17 mouse cellular contexts compared by ENCODE assay signal in the genomic region with DNA sequence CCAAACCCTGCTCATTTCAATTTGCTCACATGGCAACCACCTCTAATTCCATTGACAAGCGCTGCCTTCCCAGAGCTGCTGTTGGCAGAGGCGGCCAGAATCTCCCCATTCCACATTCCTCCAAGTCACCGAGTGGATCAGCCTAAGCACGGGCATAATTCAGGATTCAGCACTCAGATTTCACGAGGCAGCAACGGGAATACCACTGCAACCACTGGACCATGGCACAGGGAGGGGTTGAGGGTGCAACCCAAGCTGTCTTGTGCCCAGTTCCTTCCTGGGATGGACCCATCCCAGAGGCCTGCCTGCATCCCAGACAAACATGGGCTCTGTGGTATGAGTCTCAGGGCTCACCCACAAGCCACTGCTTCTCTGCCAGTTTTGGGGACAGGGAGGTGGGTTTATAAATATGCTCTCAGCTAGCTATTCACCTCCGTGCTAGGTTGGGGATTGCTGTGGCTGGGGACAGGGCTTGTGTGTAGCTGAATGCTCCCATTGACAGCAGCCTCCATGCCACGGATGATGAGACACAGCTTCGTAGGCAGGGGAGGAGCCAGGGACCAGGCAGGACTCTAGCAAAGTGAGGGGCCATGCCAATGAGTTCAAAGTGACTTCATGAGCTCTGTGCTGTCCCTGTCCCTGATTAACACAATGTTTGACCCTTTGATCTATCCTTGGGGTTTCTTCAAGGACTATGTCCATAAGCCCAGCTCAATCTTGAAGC.
DNase-seq lines count a peak whose midpoint lies in the region; ATAC-seq lines count a peak whose summit lies in the region.
"Had no signal": no experiment of that assay in that cellular context is flagged by ENCODE, and none has a peak within 500 bp of the region (broad histone marks: within the 10 kb centered on the region; RNA-seq: fewer than 3 reads in every experiment).

No protein-coding gene starts in this region.

- no peak overlapping the region for H3K4me3 ChIP-seq in embryonic facial prominence, embryonic 12.5 days
- no peak overlapping the region for H3K4me3 ChIP-seq in embryonic facial prominence, embryonic 10.5 days
- no peak overlapping the region for H3K4me3 ChIP-seq in midbrain, embryonic 14.5 days (replicated peaks; ENCODE audit: low read depth, low read length)
- H3K4me3 ChIP-seq in midbrain, embryonic 15.5 days = no peak overlapping the region
- no peak overlapping the region for H3K4me3 ChIP-seq in kidney, embryonic 15.5 days (replicated peaks)
- no peak overlapping the region for H3K4me3 ChIP-seq in midbrain, embryonic 16.5 days (ENCODE audit: low read depth, low read length)
- H3K4me3 ChIP-seq: gastrocnemius, adult 2 months; neural tube, embryonic 12.5 days had no signal

- H3K4me1 ChIP-seq in embryonic facial prominence, embryonic 12.5 days = peaks cover 10% of the 10 kb centered on the region
- H3K4me1 ChIP-seq in embryonic facial prominence, embryonic 10.5 days = peaks cover 13% of the 10 kb centered on the region
- no peaks in the 10 kb centered on the region for H3K4me1 ChIP-seq in midbrain, embryonic 14.5 days (ENCODE audit: control insufficient read depth, insufficient read depth, low read length)
- H3K4me1 ChIP-seq in midbrain, embryonic 15.5 days = 0 out of 2 replicates have a peak, but pooled peaks cover 5% of the 10 kb centered on the region
- H3K4me1 ChIP-seq in kidney, embryonic 15.5 days = peaks cover 19% of the 10 kb centered on the region
- peaks cover 6% of the 10 kb centered on the region; the same call in 1 of the 2 replicates for H3K4me1 ChIP-seq in midbrain, embryonic 16.5 days (ENCODE audit: control insufficient read depth, insufficient read depth, low read length)
- H3K4me1 ChIP-seq: neural tube, embryonic 12.5 days had no signal

- H3K27me3 ChIP-seq in embryonic facial prominence, embryonic 12.5 days = no peaks in the 10 kb centered on the region; the same call in 1 of the 2 replicates
- peaks cover 33% of the 10 kb centered on the region for H3K27me3 ChIP-seq in embryonic facial prominence, embryonic 10.5 days (replicated peaks; ENCODE audit: low read depth, poor library complexity, severe bottlenecking)
- H3K27me3 ChIP-seq in midbrain, embryonic 14.5 days (ENCODE audit: control insufficient read depth, insufficient read depth, low read length) = no peaks in the 10 kb centered on the region
- no peaks in the 10 kb centered on the region for H3K27me3 ChIP-seq in midbrain, embryonic 15.5 days (replicated peaks)
- peaks cover 7% of the 10 kb centered on the region; the same call in 1 of the 2 replicates for H3K27me3 ChIP-seq in kidney, embryonic 15.5 days
- no peaks in the 10 kb centered on the region for H3K27me3 ChIP-seq in midbrain, embryonic 16.5 days (ENCODE audit: control insufficient read depth, insufficient read depth, low read depth, low read length)
- H3K27me3 ChIP-seq: CH12.LX had no signal

- H3K4me2 ChIP-seq in embryonic facial prominence, embryonic 12.5 days (replicated peaks) = no peak overlapping the region
- no peak overlapping the region for H3K4me2 ChIP-seq in midbrain, embryonic 14.5 days (ENCODE audit: low read length)
- no peak overlapping the region for H3K4me2 ChIP-seq in midbrain, embryonic 15.5 days
- H3K4me2 ChIP-seq in kidney, embryonic 15.5 days = peak overlapping the region; percentile 38
- H3K4me2 ChIP-seq in midbrain, embryonic 16.5 days (ENCODE audit: low read length) = no peak overlapping the region
- H3K4me2 ChIP-seq: neural tube, embryonic 12.5 days had no signal

- 45% methylated on average over 9 of the region's 9 CpGs for WGBS in embryonic facial prominence, embryonic 12.5 days
- WGBS in embryonic facial prominence, embryonic 10.5 days = 69% methylated on average over 9 of the region's 9 CpGs
- 18% methylated on average over 9 of the region's 9 CpGs for WGBS in midbrain, embryonic 14.5 days
- WGBS in midbrain, embryonic 15.5 days = 36% methylated on average over 9 of the region's 9 CpGs
- WGBS in kidney, embryonic 15.5 days = 35% methylated on average over 9 of the region's 9 CpGs
- 27% methylated on average over 9 of the region's 9 CpGs for WGBS in midbrain, embryonic 16.5 days

- no peak for DNase-seq in embryonic facial prominence, embryonic 10.5 days (ENCODE audit: low spot score)
- DNase-seq in midbrain, embryonic 14.5 days = peak; percentile 41
- no peak for DNase-seq in heart, adult 18-20 months
- DNase-seq in layer of hippocampus, postnatal 10 days (ENCODE audit: low spot score in 2 of 2) = no peak
- DNase-seq: adrenal gland, postnatal 25 days; cerebellum, adult 9-11 months; forebrain, postnatal 0 days; gastrocnemius, adult 2 months; heart, postnatal 10 days; thymus, adult 2 months had no signal

- H3K9ac ChIP-seq in embryonic facial prominence, embryonic 12.5 days = no peak overlapping the region
- H3K9ac ChIP-seq in midbrain, embryonic 14.5 days (replicated peaks; ENCODE audit: low read length) = no peak overlapping the region
- H3K9ac ChIP-seq in midbrain, embryonic 15.5 days = no peak overlapping the region
- no peak overlapping the region for H3K9ac ChIP-seq in kidney, embryonic 15.5 days
- H3K9ac ChIP-seq in midbrain, embryonic 16.5 days (ENCODE audit: low read depth, low read length) = no peak overlapping the region
- H3K9ac ChIP-seq: forebrain, postnatal 0 days; neural tube, embryonic 12.5 days had no signal

- no peaks in the 10 kb centered on the region for H3K9me3 ChIP-seq in embryonic facial prominence, embryonic 12.5 days
- H3K9me3 ChIP-seq in embryonic facial prominence, embryonic 10.5 days = no peaks in the 10 kb centered on the region
- H3K9me3 ChIP-seq in midbrain, embryonic 14.5 days (ENCODE audit: control insufficient read depth, low read length) = no peaks in the 10 kb centered on the region
- no peaks in the 10 kb centered on the region for H3K9me3 ChIP-seq in midbrain, embryonic 15.5 days
- H3K9me3 ChIP-seq in kidney, embryonic 15.5 days (replicated peaks) = no peaks in the 10 kb centered on the region
- no peaks in the 10 kb centered on the region for H3K9me3 ChIP-seq in midbrain, embryonic 16.5 days (replicated peaks; ENCODE audit: control insufficient read depth, low read length, poor library complexity, severe bottlenecking)
- H3K9me3 ChIP-seq: neural tube, embryonic 12.5 days had no signal

- peak; percentile 47; the same call in 1 of the 2 replicates for ATAC-seq in embryonic facial prominence, embryonic 12.5 days (ENCODE audit: insufficient number of reproducible peaks, insufficient read depth, low FRiP score, low TSS enrichment)
- ATAC-seq in midbrain, embryonic 14.5 days (ENCODE audit: low FRiP score, low TSS enrichment) = no peak
- ATAC-seq in midbrain, embryonic 15.5 days (replicated peaks) = no peak; the same call in 1 of the 2 replicates
- peak; percentile 95 for ATAC-seq in kidney, embryonic 15.5 days (replicated peaks; ENCODE audit: low FRiP score)
- peak; percentile 21; the same call in 1 of the 2 replicates for ATAC-seq in midbrain, embryonic 16.5 days
- ATAC-seq: activated CD4-positive, CD25-positive, alpha-beta regulatory T cell, adult 4 months; forebrain, postnatal 0 days had no signal

- no peaks in the 10 kb centered on the region for H3K36me3 ChIP-seq in embryonic facial prominence, embryonic 12.5 days
- H3K36me3 ChIP-seq in embryonic facial prominence, embryonic 10.5 days (replicated peaks) = no peaks in the 10 kb centered on the region
- H3K36me3 ChIP-seq in midbrain, embryonic 14.5 days (ENCODE audit: control insufficient read depth, insufficient read depth, low read length) = no peaks in the 10 kb centered on the region
- no peaks in the 10 kb centered on the region for H3K36me3 ChIP-seq in midbrain, embryonic 15.5 days (replicated peaks)
- no peaks in the 10 kb centered on the region for H3K36me3 ChIP-seq in kidney, embryonic 15.5 days
- H3K36me3 ChIP-seq in midbrain, embryonic 16.5 days (ENCODE audit: control insufficient read depth, insufficient read depth, low read length) = no peaks in the 10 kb centered on the region
- H3K36me3 ChIP-seq: neural tube, embryonic 12.5 days had no signal

- no peak overlapping the region for H3K27ac ChIP-seq in embryonic facial prominence, embryonic 12.5 days
- no peak overlapping the region for H3K27ac ChIP-seq in embryonic facial prominence, embryonic 10.5 days (replicated peaks)
- H3K27ac ChIP-seq in midbrain, embryonic 14.5 days (replicated peaks; ENCODE audit: low read depth, low read length) = no peak overlapping the region
- H3K27ac ChIP-seq in midbrain, embryonic 15.5 days = no peak overlapping the region
- peak overlapping the region; percentile 83 for H3K27ac ChIP-seq in kidney, embryonic 15.5 days
- no peak overlapping the region for H3K27ac ChIP-seq in midbrain, embryonic 16.5 days (ENCODE audit: low read length)
- H3K27ac ChIP-seq: gastrocnemius, adult 2 months; neural tube, embryonic 12.5 days had no signal

Comparison
In these comparisons a context has a peak if more than half of its experiments do, and no peak if none do; other contexts are left out.
1. ATAC-seq: peak in embryonic facial prominence, embryonic 12.5 days (single experiment), kidney, embryonic 15.5 days (single experiment) and midbrain, embryonic 16.5 days (single experiment); none in midbrain, embryonic 14.5 days (single experiment) and midbrain, embryonic 15.5 days (single experiment).